Mouse (Mus musculus): ENCODE results near the gene Slc25a22. TPM values are rescaled to one million over a fixed set of nuclear protein-coding genes. Genes with fewer than 3 reads are reported as not detected.

The Slc25a22 gene
- total and polyA plus RNA-seq, 3 experiments: 55.8 to 85.8 (median 72.6) TPM

DNA sequence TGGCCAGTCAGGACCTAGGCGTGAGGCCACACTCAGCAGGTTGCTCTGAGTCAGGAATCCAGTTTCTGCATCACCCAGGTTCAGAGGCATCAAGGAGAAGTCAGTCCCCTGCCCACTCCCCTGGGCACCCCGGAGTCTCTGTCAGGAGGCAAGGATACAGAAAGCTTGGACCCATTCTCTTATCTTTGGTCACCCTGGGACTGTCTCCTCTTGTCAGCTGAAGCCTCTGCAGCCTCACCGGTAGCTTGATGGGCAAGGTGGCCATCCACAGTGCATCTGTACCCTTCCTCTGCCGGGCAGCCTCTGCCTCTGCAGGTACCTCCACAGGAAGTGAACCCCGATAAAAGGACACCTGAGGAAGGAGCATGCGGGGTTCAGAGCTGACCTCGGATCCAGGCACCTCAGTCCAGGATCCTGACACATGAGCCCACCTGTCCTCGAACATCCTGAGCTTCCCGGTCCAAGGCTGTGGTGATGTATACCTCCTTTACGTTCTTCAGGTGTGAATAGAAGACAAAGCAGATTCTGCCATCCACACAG, 1.5 kb upstream of the Slc25a22 start:
- no peaks in the 10 kb centered on the region for H3K27me3 ChIP-seq (ENCODE audit: control insufficient read depth, insufficient read depth, low read length)
- 95% methylated on average over 10 of the region's 10 CpGs for WGBS
- intact Hi-C loops (cut with DNase I): no loop called here
- H3K9ac ChIP-seq (ENCODE audit: low read depth, low read length): no peak overlapping the region
- peaks cover 11% of the 10 kb centered on the region for H3K4me1 ChIP-seq (ENCODE audit: control insufficient read depth, insufficient read depth, low read length)
- TF ChIP-seq CTCF (IDR thresholded peaks at IDR 0.05): no peak
- TF ChIP-seq EP300 (IDR thresholded peaks at IDR 0.05; ENCODE audit: insufficient read depth, low read depth, low read length): no peak
- no peak for TF ChIP-seq POLR2A (IDR thresholded peaks at IDR 0.05; ENCODE audit: insufficient read depth, low read depth, low read length)
- no peak overlapping the region for H3K27ac ChIP-seq
- H3K36me3 ChIP-seq (ENCODE audit: control insufficient read depth, insufficient read depth, low read length): no peaks in the 10 kb centered on the region
- no peak overlapping the region for H3K4me3 ChIP-seq
- no peak for DNase-seq
- H3K79me2 ChIP-seq (replicated peaks; ENCODE audit: control insufficient read depth, insufficient read depth, low read length): no peaks in the 10 kb centered on the region

DNA sequence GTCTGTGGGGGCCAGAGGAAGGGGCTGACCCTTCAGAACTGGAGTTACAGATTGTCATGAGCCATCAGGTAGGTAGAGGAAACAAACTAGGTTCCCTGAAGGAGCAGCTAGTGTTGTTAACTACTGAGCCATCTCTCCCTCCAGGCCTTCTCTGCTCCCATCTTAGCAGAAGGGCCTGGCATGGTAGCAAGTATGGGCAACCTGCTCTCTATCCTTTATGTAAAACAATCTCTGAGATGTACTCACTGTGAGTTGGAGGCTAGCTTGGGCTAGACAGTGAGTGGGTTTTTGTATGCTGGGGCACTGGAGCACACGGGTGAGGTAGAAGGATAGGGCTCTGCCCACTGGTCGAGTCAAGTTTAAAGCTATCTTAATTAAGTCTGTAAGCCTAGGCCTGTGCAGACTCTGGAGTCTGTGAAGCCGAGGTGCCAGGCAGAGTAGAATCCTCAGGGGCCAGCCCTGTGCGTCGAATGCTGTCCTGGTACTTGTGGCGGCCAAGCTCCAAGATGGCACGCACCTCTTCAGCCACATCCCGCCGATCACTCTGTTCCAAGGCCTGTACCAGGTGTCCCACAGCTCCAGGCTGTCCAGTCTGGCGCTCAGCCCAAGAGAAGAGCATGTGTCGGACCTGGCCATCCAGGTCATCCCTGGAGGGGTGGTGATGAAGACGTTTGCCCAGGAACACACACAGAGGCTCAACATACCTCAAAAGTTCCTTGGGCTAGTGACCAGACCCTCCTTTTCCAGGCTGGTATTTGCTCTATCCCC, 693 bp upstream of the Slc25a22 start:
- H3K79me2 ChIP-seq (replicated peaks; ENCODE audit: control insufficient read depth, insufficient read depth, low read length): no peaks in the 10 kb centered on the region
- no peak overlapping the region for H3K9ac ChIP-seq (ENCODE audit: low read depth, low read length)
- WGBS: 88% methylated on average over 12 of the region's 12 CpGs
- peaks cover 12% of the 10 kb centered on the region for H3K4me1 ChIP-seq (ENCODE audit: control insufficient read depth, insufficient read depth, low read length)
- intact Hi-C loops (cut with DNase I): no loop called here
- H3K27me3 ChIP-seq (ENCODE audit: control insufficient read depth, insufficient read depth, low read length): no peaks in the 10 kb centered on the region
- H3K36me3 ChIP-seq (ENCODE audit: control insufficient read depth, insufficient read depth, low read length): no peaks in the 10 kb centered on the region
- H3K27ac ChIP-seq: no peak overlapping the region
- H3K4me3 ChIP-seq: no peak overlapping the region
- TF ChIP-seq EP300 (IDR thresholded peaks at IDR 0.05; ENCODE audit: insufficient read depth, low read depth, low read length) (no peak), CTCF (IDR thresholded peaks at IDR 0.05) (no peak), POLR2A (IDR thresholded peaks at IDR 0.05; ENCODE audit: insufficient read depth, low read depth, low read length) (no peak)
- peak in 1 of 2 experiments; percentile 15 for DNase-seq

DNA sequence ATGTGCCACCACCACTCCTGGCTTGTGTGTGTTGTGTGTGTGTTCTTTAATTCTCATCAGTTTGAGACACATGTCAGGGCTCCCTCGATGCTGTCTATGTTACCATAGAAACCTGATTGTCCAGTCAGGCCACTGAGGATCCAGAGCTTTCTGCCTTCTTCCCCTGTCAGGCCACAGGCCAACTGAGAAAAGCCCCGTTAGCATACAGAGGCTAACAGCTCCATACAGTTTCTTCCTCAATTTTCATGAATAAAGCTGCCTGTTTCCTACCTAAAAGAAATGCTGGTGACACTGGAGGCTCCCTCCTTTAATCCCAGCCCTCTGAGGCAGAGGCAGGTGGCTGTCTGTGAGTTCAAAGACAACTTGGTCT, 1.2 kb downstream of the Slc25a22 start:
- H3K9ac ChIP-seq (ENCODE audit: low read depth, low read length): no peak overlapping the region
- intact Hi-C loops (cut with DNase I): no loop called here
- H3K4me1 ChIP-seq (ENCODE audit: control insufficient read depth, insufficient read depth, low read length): peaks cover 12% of the 10 kb centered on the region
- DNase-seq: peak in 1 of 2 experiments; percentile 18
- peak overlapping the region; percentile 92 for H3K27ac ChIP-seq
- no peaks in the 10 kb centered on the region for H3K36me3 ChIP-seq (ENCODE audit: control insufficient read depth, insufficient read depth, low read length)
- no peaks in the 10 kb centered on the region for H3K27me3 ChIP-seq (ENCODE audit: control insufficient read depth, insufficient read depth, low read length)
- TF ChIP-seq CTCF (IDR thresholded peaks at IDR 0.05): no peak
- TF ChIP-seq EP300 (IDR thresholded peaks at IDR 0.05; ENCODE audit: insufficient read depth, low read depth, low read length): no peak
- TF ChIP-seq POLR2A (IDR thresholded peaks at IDR 0.05; ENCODE audit: insufficient read depth, low read depth, low read length): no peak
- WGBS: 59% methylated on average over 2 of the region's 2 CpGs
- H3K4me3 ChIP-seq: peak overlapping the region; percentile 47; the same call in 1 of the 2 replicates
- H3K79me2 ChIP-seq (replicated peaks; ENCODE audit: control insufficient read depth, insufficient read depth, low read length): no peaks in the 10 kb centered on the region

DNA sequence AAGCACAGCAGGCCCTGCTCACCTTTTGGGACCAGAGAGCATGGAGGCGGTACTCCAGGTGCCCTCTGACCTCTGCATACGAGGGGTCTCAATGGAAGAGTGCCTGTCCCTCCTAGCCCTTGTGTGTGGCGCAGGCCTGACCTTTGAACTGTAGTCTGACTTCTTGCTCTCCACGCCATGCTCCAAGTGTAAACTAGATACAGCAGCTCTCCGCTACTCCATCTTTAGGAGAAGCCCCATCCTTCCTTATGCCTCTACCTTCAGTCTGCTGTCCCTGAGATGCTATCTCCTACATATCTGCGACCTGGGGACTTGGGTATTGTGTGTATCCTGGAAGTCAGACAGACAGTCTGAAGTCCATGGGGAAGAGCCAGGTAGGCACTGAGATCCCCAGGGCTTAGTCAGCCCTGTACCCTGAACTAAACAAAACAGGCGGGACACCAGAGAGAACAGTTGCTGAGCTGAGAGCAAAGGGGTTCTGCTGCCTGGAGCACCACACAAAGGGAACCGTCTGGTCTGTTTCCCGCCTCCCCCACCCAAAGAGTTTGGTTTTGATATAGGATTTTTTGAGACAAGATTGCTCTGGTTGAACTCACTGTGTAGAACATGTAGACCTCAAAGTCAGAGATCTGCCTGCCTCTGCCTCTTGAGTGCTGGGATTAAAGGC, 1.7 kb downstream of the Slc25a22 start:
- Histone ChIP-seq H3K36me3 (ENCODE audit: control insufficient read depth, insufficient read depth, low read length) (no peaks in the 10 kb centered on the region), H3K9ac (ENCODE audit: low read depth, low read length) (no peak overlapping the region), H3K4me3 (no peak overlapping the region; the same call in 1 of the 2 replicates), H3K79me2 (replicated peaks; ENCODE audit: control insufficient read depth, insufficient read depth, low read length) (no peaks in the 10 kb centered on the region), H3K27me3 (ENCODE audit: control insufficient read depth, insufficient read depth, low read length) (no peaks in the 10 kb centered on the region), H3K4me1 (ENCODE audit: control insufficient read depth, insufficient read depth, low read length) (peaks cover 12% of the 10 kb centered on the region), H3K27ac (peak overlapping the region; percentile 96)
- no peak for TF ChIP-seq POLR2A (IDR thresholded peaks at IDR 0.05; ENCODE audit: insufficient read depth, low read depth, low read length)
- TF ChIP-seq EP300 (IDR thresholded peaks at IDR 0.05; ENCODE audit: insufficient read depth, low read depth, low read length): no peak
- no peak for TF ChIP-seq CTCF (IDR thresholded peaks at IDR 0.05)
- peak in 1 of 2 experiments; percentile 31 for DNase-seq
- intact Hi-C loops (cut with DNase I): no loop called here
- 84% methylated on average over 9 of the region's 9 CpGs for WGBS

DNA sequence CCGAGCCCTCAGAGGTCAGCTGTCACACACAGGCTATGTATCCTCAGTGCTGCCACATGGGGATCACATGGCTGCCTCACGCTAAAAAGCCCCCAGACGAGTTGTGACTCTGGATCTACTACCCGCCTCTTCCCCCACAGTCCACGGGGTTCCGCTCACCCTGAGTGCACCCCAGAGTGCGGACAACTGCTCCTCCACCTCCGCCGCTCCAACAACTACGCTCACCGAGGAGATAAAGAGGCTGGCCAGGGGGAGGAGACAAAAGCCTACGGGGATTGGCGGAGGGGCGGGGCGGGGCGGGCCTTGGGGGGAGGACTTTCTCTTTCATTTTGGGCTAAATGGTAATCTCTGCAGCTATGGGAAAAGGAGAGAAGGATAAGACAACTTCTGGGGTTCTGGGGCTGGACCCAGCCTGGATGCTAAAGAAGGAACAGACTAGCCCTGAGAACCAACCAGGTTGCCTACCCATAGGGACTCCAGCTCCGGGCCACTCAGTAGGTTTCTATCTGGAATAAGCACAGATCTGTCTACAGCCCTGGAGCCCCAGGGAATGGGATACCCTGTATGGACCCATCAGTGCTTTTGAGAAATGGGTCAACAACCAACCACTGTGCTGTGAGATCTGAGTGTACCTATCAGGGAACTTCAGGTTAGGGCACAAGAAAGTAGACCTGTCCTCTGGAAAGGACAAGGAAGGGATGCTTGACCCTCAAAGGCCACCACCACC, 2.4 kb downstream of the Slc25a22 start:
- peak; percentile 73 to 79 for DNase-seq
- H3K4me1 ChIP-seq (ENCODE audit: control insufficient read depth, insufficient read depth, low read length): peaks cover 11% of the 10 kb centered on the region
- peak overlapping the region; percentile 96 for H3K27ac ChIP-seq
- peak overlapping the region; percentile 67 for H3K4me3 ChIP-seq
- intact Hi-C loops (cut with DNase I): no loop called here
- H3K36me3 ChIP-seq (ENCODE audit: control insufficient read depth, insufficient read depth, low read length): no peaks in the 10 kb centered on the region
- H3K79me2 ChIP-seq (replicated peaks; ENCODE audit: control insufficient read depth, insufficient read depth, low read length): no peaks in the 10 kb centered on the region
- 4% methylated on average over 17 of the region's 17 CpGs for WGBS
- peak overlapping the region; percentile 49 for H3K9ac ChIP-seq (ENCODE audit: low read depth, low read length)
- TF ChIP-seq POLR2A (IDR thresholded peaks at IDR 0.05; ENCODE audit: insufficient read depth, low read depth, low read length) (peak; percentile 91), EP300 (IDR thresholded peaks at IDR 0.05; ENCODE audit: insufficient read depth, low read depth, low read length) (peak; percentile 50; the same call in 1 of the 2 replicates), CTCF (IDR thresholded peaks at IDR 0.05) (no peak)
- H3K27me3 ChIP-seq (ENCODE audit: control insufficient read depth, insufficient read depth, low read length): no peaks in the 10 kb centered on the region
